Mouse (Mus musculus) embryo, embryonic 9.5 days (tissue): Measurements from ENCODE around the gene Spint1.

Experiments
- DNase-seq: peaks from one replicate; pipeline ENCODE4 v3.0.0-alpha.2; 2017; ENCODE audit errors: extremely low spot score

Spint1 gene

DNA sequence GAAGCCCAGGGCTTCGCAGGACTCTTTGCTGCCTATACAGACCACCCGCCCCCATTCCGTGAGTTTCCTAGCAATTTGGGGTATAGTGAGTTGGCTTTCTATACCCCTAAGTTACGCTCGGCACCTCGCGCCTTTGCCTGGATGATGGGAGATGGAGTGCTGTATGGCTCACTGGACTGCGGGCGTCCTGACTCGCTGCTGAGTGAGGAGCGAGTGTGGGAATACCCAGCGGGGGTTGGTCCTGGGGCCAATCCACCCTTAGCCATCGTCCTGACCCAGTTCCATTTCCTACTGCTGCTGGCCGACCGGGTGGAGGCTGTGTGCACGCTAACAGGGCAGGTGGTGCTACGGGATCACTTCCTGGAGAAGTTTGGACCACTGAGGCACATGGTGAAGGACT is 56.1 kb downstream of the Spint1 start:
- DNase-seq: no peak

DNA sequence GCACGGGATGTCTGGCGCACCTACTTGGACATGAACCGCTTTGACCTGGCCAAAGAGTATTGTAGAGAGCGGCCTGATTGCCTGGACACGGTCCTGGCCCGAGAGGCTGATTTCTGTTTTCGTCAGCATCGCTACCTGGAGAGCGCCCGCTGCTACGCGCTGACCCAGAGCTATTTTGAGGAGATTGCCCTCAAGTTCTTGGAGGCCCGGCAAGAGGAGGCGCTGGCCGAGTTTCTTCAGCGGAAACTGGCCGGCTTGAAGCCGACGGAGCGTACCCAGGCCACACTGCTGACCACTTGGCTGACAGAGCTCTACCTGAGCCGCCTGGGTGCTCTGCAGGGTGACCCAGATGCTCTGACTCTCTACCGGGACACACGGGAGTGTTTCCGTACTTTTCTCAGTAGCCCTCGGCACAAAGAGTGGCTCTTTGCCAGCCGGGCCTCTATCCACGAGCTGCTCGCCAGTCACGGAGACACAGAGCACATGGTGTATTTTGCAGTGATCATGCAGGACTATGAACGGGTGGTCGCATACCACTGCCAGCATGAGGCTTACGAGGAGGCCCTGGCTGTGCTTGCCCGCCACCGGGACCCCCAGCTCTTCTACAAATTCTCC is 56.7 kb downstream of the Spint1 start:
- DNase-seq: no peak

DNA sequence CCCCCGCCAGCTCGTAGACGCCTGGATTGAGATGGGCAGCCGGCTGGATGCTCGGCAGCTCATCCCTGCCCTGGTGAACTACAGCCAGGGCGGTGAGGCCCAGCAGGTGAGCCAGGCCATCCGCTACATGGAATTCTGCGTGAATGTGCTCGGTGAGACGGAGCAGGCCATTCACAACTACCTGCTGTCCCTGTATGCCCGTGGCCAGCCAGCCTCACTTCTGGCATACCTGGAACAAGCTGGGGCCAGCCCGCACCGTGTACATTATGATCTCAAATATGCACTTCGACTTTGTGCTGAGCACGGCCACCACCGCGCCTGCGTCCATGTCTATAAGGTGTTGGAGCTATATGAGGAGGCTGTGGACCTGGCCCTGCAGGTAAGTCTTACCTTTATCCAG is 57.2 kb downstream of the Spint1 start:
- no peak for DNase-seq

DNA sequence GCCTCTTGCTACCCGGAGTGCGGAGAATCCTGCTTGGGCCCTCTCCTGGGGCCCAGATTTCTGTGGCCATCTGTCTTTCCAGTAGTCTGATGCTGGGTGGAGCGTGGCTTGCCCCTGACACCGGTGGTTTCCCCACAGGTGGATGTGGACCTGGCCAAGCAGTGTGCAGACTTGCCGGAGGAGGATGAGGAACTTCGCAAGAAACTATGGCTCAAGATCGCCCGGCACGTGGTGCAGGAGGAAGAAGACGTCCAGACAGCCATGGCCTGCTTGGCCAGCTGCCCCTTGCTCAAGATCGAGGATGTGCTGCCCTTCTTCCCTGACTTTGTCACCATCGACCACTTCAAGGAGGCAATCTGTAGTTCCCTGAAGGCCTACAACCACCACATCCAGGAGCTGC is 59.6 kb downstream of the Spint1 start:
- no peak for DNase-seq

DNA sequence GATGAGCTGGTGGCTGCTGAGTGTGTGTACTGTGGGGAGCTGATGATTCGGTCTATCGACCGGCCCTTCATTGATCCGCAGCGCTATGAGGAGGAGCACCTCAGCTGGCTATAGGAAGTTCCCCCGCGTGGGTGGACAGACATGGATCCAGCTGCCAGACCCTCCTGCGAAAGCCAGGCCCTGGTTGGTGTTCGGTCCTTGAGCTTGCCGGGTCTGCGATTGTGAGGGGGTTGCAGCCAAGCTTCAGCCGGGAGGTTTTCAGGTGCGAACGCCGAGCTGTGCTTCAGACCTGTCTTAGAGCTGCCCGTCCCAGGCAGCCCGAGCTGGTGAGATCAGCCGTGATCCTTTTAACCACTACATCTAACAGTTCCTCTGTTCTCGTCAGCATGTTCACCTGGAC is 60.3 kb downstream of the Spint1 start:
- no peak for DNase-seq

DNA sequence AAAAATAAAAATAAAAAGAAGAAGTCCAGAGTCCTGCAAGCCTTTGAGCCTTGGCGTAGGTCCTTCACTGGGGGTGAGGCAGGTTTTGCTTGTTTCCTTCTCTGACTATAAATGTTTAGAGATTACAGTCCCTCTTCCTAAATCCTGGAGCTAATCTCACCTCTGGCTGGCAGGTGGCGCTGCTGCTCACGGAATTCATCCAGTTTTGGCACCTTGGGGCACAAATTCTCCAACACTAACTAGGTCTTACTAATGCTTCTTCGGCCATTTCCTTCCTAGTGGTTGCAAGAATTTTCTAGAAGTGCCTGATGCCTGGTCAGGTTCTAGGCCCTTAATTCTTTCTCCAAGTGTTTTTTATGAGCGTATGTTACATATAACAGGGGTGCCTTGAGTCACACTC is 61.2 kb downstream of the Spint1 start:
- peak; percentile 57 for DNase-seq

DNA sequence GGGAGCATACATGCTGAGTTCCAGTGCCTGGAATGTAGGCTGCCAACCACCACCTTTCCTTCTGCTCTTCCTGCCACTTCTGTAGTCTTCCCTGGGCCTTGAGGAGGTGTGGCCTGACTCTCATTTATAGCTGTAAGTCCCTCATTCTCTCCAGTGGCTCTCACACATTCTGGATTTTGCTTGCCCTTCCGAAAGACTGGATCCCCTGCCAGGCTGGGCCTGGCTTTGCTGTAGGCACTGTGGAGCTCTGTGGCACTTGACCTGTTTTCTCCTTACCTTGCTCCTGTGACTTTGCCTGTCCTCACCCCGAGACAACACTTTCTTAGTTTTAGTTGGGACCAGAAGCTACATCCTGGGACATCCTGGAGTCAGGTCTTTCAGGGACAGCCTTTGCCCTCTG is 61.7 kb downstream of the Spint1 start:
- DNase-seq: no peak
